In genomic region chr7:27384731-27385130, GRCm38 (mm10) we compare ENCODE assay signal across 8 mouse cellular contexts. TPM values are rescaled to one million over a fixed set of nuclear protein-coding genes. Genes with fewer than 3 reads are reported as not detected.
DNase-seq lines count a peak whose midpoint lies in the region; ATAC-seq and TF ChIP-seq lines count a peak whose summit lies in the region.

No protein-coding gene starts in this region.

- no peak overlapping the region for H3K4me2 ChIP-seq in hindbrain, postnatal 0 days (ENCODE audit: low read depth, low read length)
- H3K4me2 ChIP-seq in hindbrain, embryonic 13.5 days, result no peak overlapping the region
- no peak overlapping the region for H3K4me2 ChIP-seq in CH12.LX (ENCODE audit: insufficient read depth, low read depth, poor library complexity, severe bottlenecking)
- H3K4me2 ChIP-seq in liver, embryonic 12.5 days, result no peak overlapping the region

- no peak overlapping the region for H3K4me3 ChIP-seq in hindbrain, postnatal 0 days (ENCODE audit: low read length)
- no peak overlapping the region for H3K4me3 ChIP-seq in hindbrain, embryonic 13.5 days
- H3K4me3 ChIP-seq in CH12.LX (replicated peaks in 1 of 3; ENCODE audit: low read depth in 2 of 3, low read length in 2 of 3, poor library complexity in 1 of 3), result no peak overlapping the region
- H3K4me3 ChIP-seq in liver, embryonic 12.5 days, result no peak overlapping the region

- no peak for TF ChIP-seq POLR2A in CH12.LX (IDR thresholded peaks at IDR 0.05; ENCODE audit: low read depth, low read length)

- no peaks in the 10 kb centered on the region for H3K36me3 ChIP-seq in hindbrain, postnatal 0 days (ENCODE audit: insufficient read depth, low read length)
- H3K36me3 ChIP-seq in hindbrain, embryonic 13.5 days, result peaks cover 3% of the 10 kb centered on the region; the same call in 1 of the 2 replicates
- H3K36me3 ChIP-seq in CH12.LX (replicated peaks in 1 of 2; ENCODE audit: control insufficient read depth in 1 of 2, insufficient read depth in 1 of 2, low read length in 1 of 2), result no peaks in the 10 kb centered on the region
- H3K36me3 ChIP-seq in liver, embryonic 12.5 days, result no peaks in the 10 kb centered on the region

- dilution Hi-C loops in CH12.LX (cut with MboI; ENCODE audit: extremely low pct_ligation_motif_present, extremely low pct_unique_long_range_greater_than_20kb, low sequenced_read_pairs), result no loop called here

- intact Hi-C loops in heart, postnatal 10 days (cut with DNase I), result loop anchor here (1.0 kb wide), 1 partner anchor 48 kb away; no protein-coding TSS in a partner anchor
- intact Hi-C loops in left cerebral cortex, postnatal 14 days (cut with DNase I), result loop anchor here (5.0 kb wide), 1 partner anchor 47 kb away; the partner anchor contains the start of gene Ltbp4

- no peaks in the 10 kb centered on the region for H3K79me2 ChIP-seq in CH12.LX (replicated peaks; ENCODE audit: control insufficient read depth, extremely low read depth, insufficient read depth, poor library complexity, severe bottlenecking)

- ATAC-seq in hindbrain, postnatal 0 days, result no peak
- no peak for ATAC-seq in hindbrain, embryonic 13.5 days (ENCODE audit: low FRiP score)
- peak; percentile 40; the same call in 1 of the 2 replicates for ATAC-seq in liver, embryonic 12.5 days

- peak; percentile 71 for TF ChIP-seq RAD21 in CH12.LX (IDR thresholded peaks at IDR 0.05; ENCODE audit: low read depth, low read length)

- H3K9ac ChIP-seq in hindbrain, postnatal 0 days (replicated peaks; ENCODE audit: low read length), result no peak overlapping the region
- no peak overlapping the region for H3K9ac ChIP-seq in hindbrain, embryonic 13.5 days
- no peak overlapping the region for H3K9ac ChIP-seq in CH12.LX (ENCODE audit: insufficient read depth, low read depth)
- H3K9ac ChIP-seq in liver, embryonic 12.5 days, result no peak overlapping the region

- H3K27me3 ChIP-seq in hindbrain, postnatal 0 days (ENCODE audit: insufficient read depth, low read length), result no peaks in the 10 kb centered on the region
- H3K27me3 ChIP-seq in hindbrain, embryonic 13.5 days, result peaks cover 48% of the 10 kb centered on the region
- H3K27me3 ChIP-seq in CH12.LX (replicated peaks), result no peaks in the 10 kb centered on the region
- peaks cover 34% of the 10 kb centered on the region for H3K27me3 ChIP-seq in liver, embryonic 12.5 days (replicated peaks)

- no peaks in the 10 kb centered on the region for H3K9me3 ChIP-seq in hindbrain, postnatal 0 days (ENCODE audit: low read length)
- H3K9me3 ChIP-seq in hindbrain, embryonic 13.5 days, result no peaks in the 10 kb centered on the region
- H3K9me3 ChIP-seq in CH12.LX (replicated peaks; ENCODE audit: low read length), result no peaks in the 10 kb centered on the region
- no peaks in the 10 kb centered on the region for H3K9me3 ChIP-seq in liver, embryonic 12.5 days (replicated peaks)

- DNase-seq in hindbrain, postnatal 0 days (ENCODE audit: low spot score), result peak; percentile 40
- peak; percentile 64 for DNase-seq in CH12.LX (ENCODE audit: extremely low read depth)
- peak; percentile 78 for DNase-seq in brain, adult 2 months (ENCODE audit: low read depth, low spot score)
- peak; percentile 48 to 79 for DNase-seq in heart, postnatal 10 days
- peak; percentile 37 to 75 for DNase-seq in spleen, adult 18-20 months
- DNase-seq in left cerebral cortex, postnatal 14 days (ENCODE audit: low spot score in 2 of 2), result no peak

- no peaks in the 10 kb centered on the region for H3K4me1 ChIP-seq in hindbrain, postnatal 0 days (ENCODE audit: insufficient read depth, low read length)
- no peaks in the 10 kb centered on the region for H3K4me1 ChIP-seq in hindbrain, embryonic 13.5 days (replicated peaks)
- peaks cover 2 to 32% of the 10 kb centered on the region in 2 experiments; a peak in 3 of 4 replicates for H3K4me1 ChIP-seq in CH12.LX (ENCODE audit: control insufficient read depth in 1 of 2, insufficient read depth in 2 of 2)
- peaks cover 20% of the 10 kb centered on the region for H3K4me1 ChIP-seq in liver, embryonic 12.5 days

- 40% methylated on average over 4 of the region's 4 CpGs for WGBS in hindbrain, postnatal 0 days
- WGBS in hindbrain, embryonic 13.5 days, result 40% methylated on average over 4 of the region's 4 CpGs
- 34% methylated on average over 4 of the region's 4 CpGs for WGBS in liver, embryonic 12.5 days (ENCODE audit: insufficient replicate concordance)

- no peak for TF ChIP-seq EP300 in CH12.LX (IDR thresholded peaks at IDR 0.05; ENCODE audit: low read length)

- no peak overlapping the region for H3K27ac ChIP-seq in hindbrain, postnatal 0 days
- H3K27ac ChIP-seq in hindbrain, embryonic 13.5 days, result no peak overlapping the region
- no peak overlapping the region for H3K27ac ChIP-seq in CH12.LX (ENCODE audit: insufficient read depth, low read depth)
- H3K27ac ChIP-seq in liver, embryonic 12.5 days, result no peak overlapping the region

- in situ Hi-C loops in CH12.LX (cut with MboI; ENCODE audit: low pct_ligation_motif_present, low pct_unique_long_range_greater_than_20kb, low sequenced_read_pairs), result loop anchor here (5.0 kb wide), 1 partner anchor 47 kb away; the partner anchor contains the start of gene Ltbp4

- TF ChIP-seq CTCF in hindbrain, postnatal 0 days (IDR thresholded peaks at IDR 0.05; ENCODE audit: low read depth), result peak; percentile 66
- TF ChIP-seq CTCF in CH12.LX (conservative IDR thresholded peaks at IDR 0.05 in 1 of 2, IDR thresholded peaks at IDR 0.05 in 1 of 2; ENCODE audit: low read depth in 2 of 2, low read length in 2 of 2), result peak; percentile 66 to 87

TF ChIP-seq in CH12.LX, 34 proteins besides CTCF, POLR2A, EP300 and RAD21:
- TF ChIP-seq SMC3 (IDR thresholded peaks at IDR 0.05; ENCODE audit: low read depth, low read length), result peak; percentile 88
- TF ChIP-seq USF1 (IDR thresholded peaks at IDR 0.05; ENCODE audit: low read depth, low read length), result no peak
- TF ChIP-seq ZC3H11A (IDR thresholded peaks at IDR 0.05; ENCODE audit: low read depth, low read length), result peak; percentile 18; the same call in 1 of the 2 replicates
- no peak for TF ChIP-seq CHD1 (IDR thresholded peaks at IDR 0.05; ENCODE audit: low read depth, low read length)

RNA-seq across cellular contexts. Expression of gene Gm20479, which starts 27.5 kb away (rescaled TPM):
- total RNA-seq in hindbrain, postnatal 0 days (2014; rRNA removed), result not detected in 2 replicates
- not detected in 2 replicates for polyA plus RNA-seq in hindbrain, postnatal 0 days (2015; fragmentation: Nextera tagmentation; extraction: Ambion mirVana)
- not detected in 2 replicates for polyA plus RNA-seq in hindbrain, embryonic 13.5 days (2015; fragmentation: Nextera tagmentation; extraction: Ambion mirVana)
- 1.3 and 1.9 TPM in 2 replicates for total RNA-seq in CH12.LX (2012; rRNA removed)
- total RNA-seq in CH12.LX (2014; rRNA removed), result 0.95 and 2.2 TPM in 2 replicates
- polyA plus RNA-seq in CH12.LX (2012; ENCODE audit: insufficient read length, low read depth), result 1.2 and 2.8 TPM in 2 replicates
- total RNA-seq in heart, postnatal 10 days (2021), result under 1 TPM in 1 of 2 experiments, not detected in 1; 0.99 TPM
- not detected in 2 replicates for polyA plus RNA-seq in liver, embryonic 12.5 days (2016; fragmentation: Nextera tagmentation; extraction: Ambion mirVana)
- not detected for total RNA-seq in left cerebral cortex, postnatal 14 days (2021)

RNA-seq across cellular contexts. Expression of gene Shkbp1, which starts 28.9 kb away (rescaled TPM):
- 27.0 and 31.2 TPM in 2 replicates for total RNA-seq in hindbrain, postnatal 0 days (2014; rRNA removed)
- 20.0 and 20.2 TPM in 2 replicates for polyA plus RNA-seq in hindbrain, postnatal 0 days (2015; fragmentation: Nextera tagmentation; extraction: Ambion mirVana)
- 61.8 and 62.5 TPM in 2 replicates for polyA plus RNA-seq in hindbrain, embryonic 13.5 days (2015; fragmentation: Nextera tagmentation; extraction: Ambion mirVana)
- 26.2 and 30.8 TPM in 2 replicates for total RNA-seq in CH12.LX (2012; rRNA removed)
- total RNA-seq in CH12.LX (2014; rRNA removed), result 17.7 and 23.3 TPM in 2 replicates
- 50.0 and 62.8 TPM in 2 replicates for polyA plus RNA-seq in CH12.LX (2012; ENCODE audit: insufficient read length, low read depth)
- 10 to 100 TPM; 13.8 to 17.5 TPM for total RNA-seq in heart, postnatal 10 days (2021)
- 32.1 and 36.1 TPM in 2 replicates for polyA plus RNA-seq in liver, embryonic 12.5 days (2016; fragmentation: Nextera tagmentation; extraction: Ambion mirVana)
- total RNA-seq in left cerebral cortex, postnatal 14 days (2021), result 10 to 100 TPM; 22.2 to 27.4 TPM

RNA-seq across cellular contexts. Expression of gene Ltbp4, which starts 47.2 kb away (rescaled TPM):
- 34.8 and 41.2 TPM in 2 replicates for total RNA-seq in hindbrain, postnatal 0 days (2014; rRNA removed)
- polyA plus RNA-seq in hindbrain, postnatal 0 days (2015; fragmentation: Nextera tagmentation; extraction: Ambion mirVana), result 10.5 and 10.6 TPM in 2 replicates
- 5.4 and 6.0 TPM in 2 replicates for polyA plus RNA-seq in hindbrain, embryonic 13.5 days (2015; fragmentation: Nextera tagmentation; extraction: Ambion mirVana)
- 1.8 and 2.6 TPM in 2 replicates for total RNA-seq in CH12.LX (2012; rRNA removed)
- total RNA-seq in CH12.LX (2014; rRNA removed), result 0.16 and 0.43 TPM in 2 replicates
- polyA plus RNA-seq in CH12.LX (2012; ENCODE audit: insufficient read length, low read depth), result 1.2 and 1.5 TPM in 2 replicates
- 100 to 1,000 TPM; 387 to 393 TPM for total RNA-seq in heart, postnatal 10 days (2021)
- 5.7 TPM in 2 replicates for polyA plus RNA-seq in liver, embryonic 12.5 days (2016; fragmentation: Nextera tagmentation; extraction: Ambion mirVana)
- 10 to 100 TPM; 62.5 to 62.6 TPM for total RNA-seq in left cerebral cortex, postnatal 14 days (2021)

Comparison
In these comparisons a context has a peak if more than half of its experiments do, and no peak if none do; other contexts are left out.
1. DNase-seq: peak in hindbrain, postnatal 0 days (single experiment), CH12.LX (single experiment), brain, adult 2 months (single experiment), heart, postnatal 10 days (2 of 2) and spleen, adult 18-20 months (2 of 2); none in left cerebral cortex, postnatal 14 days (0 of 2).